Mouse (Mus musculus) urinary bladder, adult 2 months (tissue): ENCODE results near the gene Phykpl. TPM values are rescaled to one million over a fixed set of nuclear protein-coding genes. Genes with fewer than 3 reads are reported as not detected.
A peak's percentile ranks its signal among the peaks of the same experiment; 100 is the strongest.

Experiments used
- DNase-seq: peaks from one replicate; pipeline ENCODE4 v3.0.0; 2022; ENCODE audit warnings: low spot score
- polyA plus RNA-seq: library from polyadenylated mRNA; depleted of rRNA; stranded (reverse); fragments of >200 nt; gene quantifications from 2 replicates; pipeline ENCODE4 v1.2.3, GENCODE M21; 2012; rRNA removed

The Phykpl gene
- polyA plus RNA-seq, 1 experiment = 19.3 TPM

GRCm38 (mm10) chr11:51644217-51644616, 59.7 kb downstream of the Phykpl start:
- DNase-seq = no peak

DNA sequence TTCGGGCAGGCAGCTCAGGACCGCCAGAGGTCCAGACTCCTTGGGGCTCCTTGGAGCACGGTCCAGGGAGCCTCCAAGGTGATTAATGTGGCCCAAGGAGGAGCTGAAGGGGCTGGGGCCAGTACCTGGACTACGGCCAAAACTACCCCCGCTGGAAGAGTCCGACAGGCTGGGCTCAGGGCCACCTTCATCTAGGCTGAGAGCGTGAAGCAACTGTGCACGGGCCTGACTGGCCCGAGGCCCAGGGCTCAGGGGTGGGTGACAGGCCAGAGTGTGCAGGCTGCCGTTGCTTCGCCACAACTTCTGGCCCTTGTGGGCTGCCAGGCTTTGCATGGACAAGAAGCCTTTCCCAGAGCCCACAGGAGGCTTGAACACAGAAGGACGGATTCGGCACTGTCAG, 60.7 kb downstream of the Phykpl start:
- DNase-seq = no peak

DNA sequence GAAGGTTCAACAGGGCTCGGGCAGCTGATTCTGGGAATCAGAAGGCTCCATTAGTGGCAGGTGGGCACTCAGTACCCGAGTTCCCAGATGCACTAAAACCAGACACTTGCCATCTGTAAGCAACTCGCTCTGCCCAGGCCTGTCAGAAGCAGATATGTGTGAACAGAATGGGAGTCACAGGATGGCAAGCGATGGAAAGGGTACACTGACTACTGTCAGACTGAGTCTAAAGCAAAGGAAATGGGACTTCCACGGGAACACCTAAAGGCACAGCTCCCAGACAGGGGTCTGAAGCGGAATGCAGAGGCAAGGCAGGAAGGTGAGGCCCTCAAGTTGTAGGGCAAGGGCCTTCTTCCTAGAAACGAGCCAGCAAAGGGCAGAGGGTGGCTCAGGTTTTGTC, 61.7 kb downstream of the Phykpl start:
- DNase-seq = no peak

GRCm38 (mm10) chr11:51646751-51647667, 62.5 kb downstream of the Phykpl start:
- no peak for DNase-seq

- no peak for DNase-seq
Measured at GRCm38 (mm10) chr11:51648566-51648965, 64.0 kb downstream of the Phykpl start.

DNA sequence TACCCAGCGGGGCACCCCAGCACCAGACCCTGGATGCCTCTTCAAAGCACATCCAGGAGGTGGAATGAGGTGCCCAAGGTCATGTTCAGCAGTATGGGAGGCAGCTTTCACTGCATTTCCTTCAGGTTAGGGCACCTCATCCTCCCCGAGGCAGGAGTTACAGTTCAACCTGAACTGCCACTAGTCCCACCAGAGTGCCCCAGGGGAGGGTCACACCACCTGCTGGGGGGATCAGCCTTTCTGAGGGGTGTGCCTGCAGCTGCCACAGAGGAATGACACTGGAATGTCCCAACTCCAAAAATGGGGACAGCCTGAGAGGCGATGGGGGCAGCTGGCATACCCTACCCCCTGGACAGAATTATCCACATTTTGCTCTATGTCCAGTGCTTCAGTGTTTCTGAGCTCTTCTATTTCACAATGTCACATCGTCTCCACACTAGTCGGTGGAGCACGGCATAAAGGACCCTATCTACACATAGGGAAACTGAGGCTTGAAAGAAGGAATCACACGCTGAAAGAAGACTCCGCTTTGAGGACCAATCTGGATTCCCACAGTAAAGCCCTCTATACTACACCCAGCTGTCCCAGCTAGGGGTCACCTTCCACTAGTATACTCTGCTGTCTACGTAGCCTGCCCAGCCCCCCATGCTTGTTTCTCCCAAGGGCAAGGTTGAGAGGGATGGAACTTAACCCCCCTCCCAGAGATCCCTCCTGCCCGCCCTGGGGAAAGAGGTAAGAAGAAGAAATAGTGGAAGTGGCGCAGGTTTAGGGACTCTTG, 64.7 kb downstream of the Phykpl start:
- no peak for DNase-seq

GRCm38 (mm10) chr11:51649889-51650199, 65.3 kb downstream of the Phykpl start:
- DNase-seq = no peak

DNA sequence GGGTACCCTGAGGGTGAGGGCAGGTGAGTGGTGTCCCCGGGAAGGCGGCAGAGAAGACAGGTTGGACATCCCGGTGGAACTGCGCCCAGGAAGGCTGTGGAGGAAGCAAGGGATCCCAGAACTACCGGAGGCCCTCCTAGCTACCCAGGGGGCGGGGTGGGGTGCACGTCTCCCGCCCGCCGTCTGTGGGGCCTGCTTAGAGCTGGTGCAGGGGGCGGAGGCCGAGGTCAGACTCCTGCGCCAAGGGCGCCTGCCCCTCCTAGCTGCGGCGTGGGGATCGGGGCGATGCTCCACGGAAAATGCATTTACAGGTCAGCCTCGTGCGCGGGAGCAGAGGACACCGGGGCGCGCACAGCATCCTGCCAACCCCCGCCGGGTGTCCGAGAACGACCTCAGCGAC, 65.7 kb downstream of the Phykpl start:
- DNase-seq = no peak

DNA sequence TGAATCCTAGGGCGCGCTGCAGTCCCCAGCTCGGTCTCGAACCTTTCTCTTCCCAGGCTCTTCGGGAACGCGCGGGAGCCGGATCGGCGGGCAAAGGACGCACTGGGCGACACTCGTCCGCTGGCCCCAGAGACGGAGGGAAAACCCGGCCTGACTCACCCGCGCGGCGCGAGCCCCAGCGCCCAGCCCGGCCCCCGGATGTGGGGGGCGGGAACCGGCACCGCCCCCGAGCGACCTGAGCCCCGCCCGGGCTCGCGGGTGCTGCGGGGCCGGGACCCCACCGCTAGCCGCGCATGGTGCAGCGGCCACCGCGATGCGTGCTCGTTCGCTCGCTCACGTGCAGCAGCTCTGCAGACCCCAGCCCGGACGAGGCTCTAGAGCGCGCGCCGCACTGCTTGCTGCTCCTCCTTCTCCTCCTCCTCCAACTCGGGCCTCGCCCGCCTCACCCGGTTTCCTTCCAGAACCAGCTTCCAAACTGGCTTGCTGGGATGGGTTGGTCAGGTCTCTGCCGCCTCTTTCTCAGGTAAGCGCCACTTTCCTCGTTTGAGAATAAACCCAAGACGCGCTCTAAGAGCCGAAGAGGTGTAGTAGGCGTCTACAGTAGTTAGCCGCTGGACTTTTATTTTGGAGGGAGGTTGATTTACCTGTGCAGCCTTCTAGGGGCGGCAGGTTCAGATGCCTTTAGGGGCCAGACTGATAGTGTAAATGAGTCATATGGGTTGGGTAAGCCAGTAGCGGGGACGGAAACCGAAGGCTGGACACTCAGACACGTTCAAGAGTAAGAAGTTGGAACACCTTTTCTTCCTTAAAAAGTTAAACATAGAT, 66.3 kb downstream of the Phykpl start, which contains the start of the genes N4bp3 and D930048N14Rik:
Gene N4bp3 (minus strand): TSS at position 152 of the 825 bp plus-strand sequence.
Gene D930048N14Rik (plus strand): TSS at position 264 of the 825 bp plus-strand sequence.
- DNase-seq = peak; percentile 75

DNA sequence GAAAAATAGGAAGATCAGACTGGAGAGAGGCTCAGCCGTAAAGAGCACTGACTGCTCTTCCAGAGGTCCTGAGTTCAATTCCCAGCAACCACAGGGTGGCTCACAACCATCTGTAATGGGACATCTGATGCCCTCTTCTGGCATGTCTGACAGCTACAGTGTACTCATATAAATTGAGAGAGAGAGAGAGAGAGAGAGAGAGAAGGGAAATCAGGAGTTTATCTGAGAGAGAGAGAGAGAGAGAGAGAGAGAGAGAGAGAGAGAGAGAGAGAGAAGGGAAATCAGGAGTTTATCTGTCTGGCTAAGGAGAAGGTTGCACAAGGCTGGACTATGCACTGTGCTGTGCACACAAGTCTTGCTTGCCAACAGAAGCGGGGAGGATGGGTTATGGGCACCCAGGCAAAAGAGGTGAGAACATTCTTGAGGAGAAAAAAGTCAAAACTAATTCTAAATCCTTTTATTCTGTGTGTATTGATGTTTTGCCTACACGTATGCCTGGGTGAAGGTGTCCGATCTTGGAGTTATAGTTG, 68.4 kb downstream of the Phykpl start:
- no peak for DNase-seq

GRCm38 (mm10) chr11:51653736-51654135, 69.2 kb downstream of the Phykpl start:
- no peak for DNase-seq

Other genes starting within 250 kb of the Phykpl start
- gene Hnrnpab, start 22.1 kb downstream of the Phykpl start, polyA plus RNA-seq = 198 and 201 TPM in 2 replicates
- 48.8 and 55.7 TPM in 2 replicates for gene Nhp2, start 35.0 kb downstream of the Phykpl start, polyA plus RNA-seq
- gene Rmnd5b, start 51.1 kb downstream of the Phykpl start, polyA plus RNA-seq = 35.3 and 43.4 TPM in 2 replicates
- 4.2 and 4.9 TPM in 2 replicates for gene N4bp3, start 66.1 kb downstream of the Phykpl start, polyA plus RNA-seq
- 15.1 and 20.6 TPM in 2 replicates for gene D930048N14Rik, start 66.2 kb downstream of the Phykpl start, polyA plus RNA-seq
- gene 0610009B22Rik, start 104.1 kb downstream of the Phykpl start, polyA plus RNA-seq = 33.4 and 45.1 TPM in 2 replicates
- 8.5 and 10.6 TPM in 2 replicates for gene Sec24a, start 178.9 kb downstream of the Phykpl start, polyA plus RNA-seq
- 98.5 and 124 TPM in 2 replicates for gene Sar1b, start 178.9 kb downstream of the Phykpl start, polyA plus RNA-seq